Mouse (Mus musculus): Measurements from ENCODE around the gene Susd1. TPM values are rescaled to one million over a fixed set of nuclear protein-coding genes. Genes with fewer than 3 reads are reported as not detected.

Gene Susd1
- polyA plus RNA-seq, 1 experiment from 2014 or later: 2.0 TPM

GRCm38 (mm10) chr4:59319136-59319941, 119.1 kb downstream of the Susd1 start:
- H3K4me3 ChIP-seq: no peak overlapping the region
- no peaks in the 10 kb centered on the region for H3K27me3 ChIP-seq (ENCODE audit: low read depth, poor library complexity, severe bottlenecking)
- 80% methylated on average over 9 of the region's 9 CpGs for WGBS
- no peaks in the 10 kb centered on the region for H3K36me3 ChIP-seq
- no peaks in the 10 kb centered on the region for H3K9me3 ChIP-seq (replicated peaks)
- H3K4me1 ChIP-seq: peaks cover 16% of the 10 kb centered on the region
- DNase-seq (ENCODE audit: low spot score): no peak
- H3K27ac ChIP-seq: no peak overlapping the region

- Histone ChIP-seq H3K9me3 (replicated peaks) (no peaks in the 10 kb centered on the region), H3K27me3 (ENCODE audit: low read depth, poor library complexity, severe bottlenecking) (no peaks in the 10 kb centered on the region), H3K36me3 (no peaks in the 10 kb centered on the region), H3K27ac (no peak overlapping the region), H3K4me3 (no peak overlapping the region), H3K4me1 (peaks cover 16% of the 10 kb centered on the region)
- 85% methylated on average over 6 of the region's 6 CpGs for WGBS
- no peak for DNase-seq (ENCODE audit: low spot score)
Observed at GRCm38 (mm10) chr4:59318602-59319001, 119.8 kb downstream of the Susd1 start.

- Histone ChIP-seq H3K9me3 (replicated peaks) (no peaks in the 10 kb centered on the region), H3K27me3 (ENCODE audit: low read depth, poor library complexity, severe bottlenecking) (no peaks in the 10 kb centered on the region), H3K4me3 (no peak overlapping the region), H3K4me1 (peaks cover 7% of the 10 kb centered on the region), H3K36me3 (no peaks in the 10 kb centered on the region), H3K27ac (no peak overlapping the region)
- 75% methylated on average over 15 of the region's 15 CpGs for WGBS
- DNase-seq (ENCODE audit: low spot score): no peak
Observed at GRCm38 (mm10) chr4:59315553-59316405, 122.7 kb downstream of the Susd1 start.

- Histone ChIP-seq H3K9me3 (replicated peaks) (no peaks in the 10 kb centered on the region), H3K27me3 (ENCODE audit: low read depth, poor library complexity, severe bottlenecking) (no peaks in the 10 kb centered on the region), H3K36me3 (no peaks in the 10 kb centered on the region), H3K27ac (no peak overlapping the region), H3K4me1 (peaks cover 7% of the 10 kb centered on the region), H3K4me3 (no peak overlapping the region)
- WGBS: 44% methylated on average over 3 of the region's 3 CpGs
- DNase-seq (ENCODE audit: low spot score): no peak
Observed at GRCm38 (mm10) chr4:59314939-59315552, 123.4 kb downstream of the Susd1 start.

GRCm38 (mm10) chr4:59312945-59313344, 125.5 kb downstream of the Susd1 start:
- DNase-seq (ENCODE audit: low spot score): no peak
- H3K4me3 ChIP-seq: no peak overlapping the region
- WGBS: 77% methylated on average over 7 of the region's 7 CpGs
- H3K9me3 ChIP-seq (replicated peaks): no peaks in the 10 kb centered on the region
- no peaks in the 10 kb centered on the region for H3K36me3 ChIP-seq
- H3K4me1 ChIP-seq: peaks cover 7% of the 10 kb centered on the region
- H3K27ac ChIP-seq: no peak overlapping the region
- no peaks in the 10 kb centered on the region for H3K27me3 ChIP-seq (ENCODE audit: low read depth, poor library complexity, severe bottlenecking)

GRCm38 (mm10) chr4:59310590-59310989, 127.8 kb downstream of the Susd1 start:
- WGBS: 90% methylated on average over 9 of the region's 9 CpGs
- H3K27me3 ChIP-seq (ENCODE audit: low read depth, poor library complexity, severe bottlenecking): no peaks in the 10 kb centered on the region
- no peaks in the 10 kb centered on the region for H3K36me3 ChIP-seq
- H3K27ac ChIP-seq: no peak overlapping the region
- H3K4me3 ChIP-seq: no peak overlapping the region
- H3K4me1 ChIP-seq: peaks cover 5% of the 10 kb centered on the region
- DNase-seq (ENCODE audit: low spot score): no peak
- no peaks in the 10 kb centered on the region for H3K9me3 ChIP-seq (replicated peaks)

- no peaks in the 10 kb centered on the region for H3K36me3 ChIP-seq
- no peak overlapping the region for H3K27ac ChIP-seq
- WGBS: 87% methylated on average over 10 of the region's 10 CpGs
- no peaks in the 10 kb centered on the region for H3K4me1 ChIP-seq
- no peak for DNase-seq (ENCODE audit: low spot score)
- no peak overlapping the region for H3K4me3 ChIP-seq
- no peaks in the 10 kb centered on the region for H3K27me3 ChIP-seq (ENCODE audit: low read depth, poor library complexity, severe bottlenecking)
- no peaks in the 10 kb centered on the region for H3K9me3 ChIP-seq (replicated peaks)
Observed at GRCm38 (mm10) chr4:59307841-59308589, 130.4 kb downstream of the Susd1 start.

GRCm38 (mm10) chr4:59302387-59302786, 136.0 kb downstream of the Susd1 start:
- WGBS: 87% methylated on average over 8 of the region's 8 CpGs
- H3K27me3 ChIP-seq (ENCODE audit: low read depth, poor library complexity, severe bottlenecking): no peaks in the 10 kb centered on the region
- no peaks in the 10 kb centered on the region for H3K4me1 ChIP-seq
- no peak overlapping the region for H3K4me3 ChIP-seq
- no peaks in the 10 kb centered on the region for H3K9me3 ChIP-seq (replicated peaks)
- H3K36me3 ChIP-seq: no peaks in the 10 kb centered on the region
- no peak overlapping the region for H3K27ac ChIP-seq
- no peak for DNase-seq (ENCODE audit: low spot score)

GRCm38 (mm10) chr4:59301025-59301815, 137.2 kb downstream of the Susd1 start:
- no peaks in the 10 kb centered on the region for H3K36me3 ChIP-seq
- no peak overlapping the region for H3K4me3 ChIP-seq
- H3K9me3 ChIP-seq (replicated peaks): no peaks in the 10 kb centered on the region
- no peaks in the 10 kb centered on the region for H3K4me1 ChIP-seq
- WGBS: 91% methylated on average over 9 of the region's 9 CpGs
- no peak overlapping the region for H3K27ac ChIP-seq
- H3K27me3 ChIP-seq (ENCODE audit: low read depth, poor library complexity, severe bottlenecking): no peaks in the 10 kb centered on the region
- no peak for DNase-seq (ENCODE audit: low spot score)

- no peaks in the 10 kb centered on the region for H3K9me3 ChIP-seq (replicated peaks)
- no peaks in the 10 kb centered on the region for H3K27me3 ChIP-seq (ENCODE audit: low read depth, poor library complexity, severe bottlenecking)
- WGBS: 87% methylated on average over 7 of the region's 7 CpGs
- H3K4me1 ChIP-seq: 0 out of 2 replicates have a peak, but pooled peaks cover 4% of the 10 kb centered on the region
- no peaks in the 10 kb centered on the region for H3K36me3 ChIP-seq
- H3K27ac ChIP-seq: no peak overlapping the region
- no peak overlapping the region for H3K4me3 ChIP-seq
- no peak for DNase-seq (ENCODE audit: low spot score)
Observed at GRCm38 (mm10) chr4:59298719-59299496, 139.5 kb downstream of the Susd1 start.

GRCm38 (mm10) chr4:59295127-59295526, 143.3 kb downstream of the Susd1 start:
- H3K27ac ChIP-seq: no peak overlapping the region
- H3K4me1 ChIP-seq: 0 out of 2 replicates have a peak, but pooled peaks cover 4% of the 10 kb centered on the region
- no peak overlapping the region for H3K4me3 ChIP-seq
- no peaks in the 10 kb centered on the region for H3K9me3 ChIP-seq (replicated peaks)
- no peaks in the 10 kb centered on the region for H3K27me3 ChIP-seq (ENCODE audit: low read depth, poor library complexity, severe bottlenecking)
- H3K36me3 ChIP-seq: no peaks in the 10 kb centered on the region
- DNase-seq (ENCODE audit: low spot score): no peak
- 74% methylated on average over 6 of the region's 6 CpGs for WGBS
